Mouse (Mus musculus): ENCODE measurements at regions not wholly inside any gene's neighbourhood (a gene's known extent, or its start where the extent isn't known, plus 50 kb on each side); places are given as distances from the start of the nearest gene placed in this dataset.

DNA sequence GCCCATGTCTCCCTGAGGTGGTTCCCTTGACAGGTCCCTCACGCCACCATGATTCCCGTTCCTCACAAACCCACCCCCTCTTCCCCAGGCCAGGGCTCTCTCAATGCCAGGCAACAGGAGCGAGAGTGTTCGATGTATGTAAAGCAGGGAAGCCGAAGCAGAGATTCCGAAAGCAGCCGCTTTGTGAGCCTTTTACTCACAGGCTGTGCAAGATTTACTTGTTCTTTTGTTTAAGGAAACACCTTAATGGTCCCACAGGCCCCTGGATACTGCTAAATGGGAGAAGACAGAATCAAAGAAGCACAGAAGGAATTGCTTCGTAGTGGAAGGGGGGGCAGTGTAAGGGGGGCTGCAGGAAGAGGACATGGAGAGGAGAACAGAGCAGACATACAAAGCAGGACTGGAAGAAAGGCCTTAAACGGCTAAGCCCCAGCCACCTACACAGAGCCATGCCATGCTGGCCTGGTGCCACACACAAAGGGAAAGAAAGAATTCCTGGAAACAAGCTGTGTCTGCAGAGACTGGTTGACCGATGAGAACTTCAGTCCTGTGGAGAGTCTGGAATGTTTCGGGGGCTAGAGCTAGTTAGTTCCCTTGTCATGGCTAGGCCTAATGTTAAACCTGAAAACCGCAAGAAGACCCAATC, 270.1 kb upstream of the Sdk2 start:
- Histone ChIP-seq H3K27ac (no peak overlapping the region), H3K4me3 (no peak overlapping the region)
- no peak for TF ChIP-seq CTCF (IDR thresholded peaks at IDR 0.05)
- no peak for DNase-seq (ENCODE audit: extremely low spot score in 1 of 2, low spot score in 2 of 2)
- intact Hi-C loops (cut with DNase I): no loop called here

DNA sequence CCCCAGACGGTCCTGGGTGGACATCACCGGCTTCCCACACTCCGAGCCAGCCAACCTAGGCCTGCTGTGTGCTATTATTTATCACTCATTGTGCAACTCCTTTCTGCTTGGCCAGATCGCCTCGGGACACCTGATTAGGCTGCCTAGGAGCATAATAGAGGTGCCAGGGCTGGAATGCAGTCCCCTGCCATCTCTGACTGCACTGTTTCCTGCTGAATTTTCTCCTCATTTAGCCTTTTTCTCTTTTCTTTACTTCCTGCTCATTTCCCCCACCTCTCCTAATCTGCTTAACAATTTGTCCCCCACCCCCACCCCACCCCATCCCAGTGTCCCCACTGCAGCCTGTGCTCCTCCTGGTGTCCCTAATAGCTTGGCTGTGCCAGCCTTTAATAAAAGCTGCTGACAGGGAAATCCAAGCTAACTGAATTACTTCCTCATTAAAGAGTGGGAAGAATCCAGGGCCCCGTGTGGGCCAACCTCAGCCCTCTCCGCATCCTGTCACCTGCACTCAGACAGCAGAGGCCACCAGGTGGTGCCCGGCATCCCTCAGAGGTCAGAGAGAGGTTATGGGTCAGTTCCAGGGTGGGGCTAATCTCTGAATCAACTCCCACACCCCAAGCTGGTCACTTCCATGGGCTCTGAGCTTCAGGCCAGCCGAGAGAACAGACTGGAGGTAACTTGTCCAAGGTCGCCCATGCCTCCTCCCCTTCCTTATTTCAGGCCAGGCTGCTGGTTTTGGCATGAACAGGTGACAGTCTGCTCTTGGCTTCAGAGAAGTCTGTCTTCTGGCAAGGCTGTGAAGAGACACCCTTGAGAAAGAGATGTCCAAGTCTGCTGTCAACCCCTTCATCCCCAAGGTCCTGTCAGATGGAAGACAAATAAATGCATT, 269.3 kb upstream of the Sdk2 start:
- no peak for DNase-seq (ENCODE audit: extremely low spot score in 1 of 2, low spot score in 2 of 2)
- TF ChIP-seq CTCF (IDR thresholded peaks at IDR 0.05): no peak
- intact Hi-C loops (cut with DNase I): no loop called here
- H3K27ac ChIP-seq: no peak overlapping the region
- H3K4me3 ChIP-seq: no peak overlapping the region

DNA sequence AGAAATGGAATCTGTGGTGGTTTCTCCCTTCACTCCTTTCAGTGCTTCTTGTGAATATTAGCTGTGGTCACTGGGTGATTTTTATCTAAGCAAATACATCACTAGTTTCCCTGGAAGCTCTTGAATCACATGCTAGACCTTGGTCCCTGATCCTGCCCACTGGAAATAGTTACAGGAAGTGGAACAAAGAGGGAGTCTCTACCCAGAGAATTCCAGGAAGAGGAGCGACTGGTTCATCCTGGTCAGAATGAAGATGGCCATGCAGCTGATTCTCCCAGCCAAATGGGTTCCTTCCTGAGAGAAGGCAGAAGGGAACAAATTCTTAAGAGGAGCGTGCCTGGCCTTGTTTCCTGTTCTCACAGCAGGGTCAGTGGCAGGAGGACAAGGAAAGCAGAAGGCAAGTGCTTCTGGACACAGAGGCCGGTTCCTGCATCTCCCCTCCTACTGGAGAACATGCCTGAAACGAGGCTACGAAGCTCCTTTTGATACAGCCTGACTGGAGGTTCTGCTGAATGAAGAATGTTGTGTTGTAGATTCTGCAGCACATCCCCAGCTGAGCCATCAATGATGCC, 264.8 kb upstream of the Sdk2 start:
- Histone ChIP-seq H3K27ac (no peak overlapping the region), H3K4me3 (no peak overlapping the region)
- no peak for TF ChIP-seq CTCF (IDR thresholded peaks at IDR 0.05)
- intact Hi-C loops (cut with DNase I): no loop called here
- DNase-seq (ENCODE audit: extremely low spot score in 1 of 2, low spot score in 2 of 2): no peak

DNA sequence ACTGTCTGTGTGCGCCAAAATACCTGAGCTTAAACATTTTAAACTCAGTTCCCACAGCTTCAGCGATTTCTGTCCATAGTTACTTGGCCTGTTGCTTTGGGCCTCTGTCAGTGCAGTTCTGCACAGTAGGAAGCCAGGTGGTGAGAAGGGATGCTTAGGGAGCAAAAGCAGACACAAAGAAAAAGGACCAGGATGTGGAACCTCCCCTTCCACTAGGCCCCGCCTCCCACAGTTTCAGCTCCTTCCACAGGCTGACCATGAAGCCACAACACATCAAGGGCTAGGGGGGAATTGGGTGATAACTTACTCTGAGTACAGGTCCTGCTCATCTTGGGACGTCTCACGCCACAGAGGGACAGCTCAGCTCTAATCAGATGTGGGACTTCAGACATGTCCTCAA, 263.5 kb upstream of the Sdk2 start:
- no peak for TF ChIP-seq CTCF (IDR thresholded peaks at IDR 0.05)
- Histone ChIP-seq H3K27ac (no peak overlapping the region), H3K4me3 (no peak overlapping the region)
- intact Hi-C loops (cut with DNase I): no loop called here
- no peak for DNase-seq (ENCODE audit: extremely low spot score in 1 of 2, low spot score in 2 of 2)

DNA sequence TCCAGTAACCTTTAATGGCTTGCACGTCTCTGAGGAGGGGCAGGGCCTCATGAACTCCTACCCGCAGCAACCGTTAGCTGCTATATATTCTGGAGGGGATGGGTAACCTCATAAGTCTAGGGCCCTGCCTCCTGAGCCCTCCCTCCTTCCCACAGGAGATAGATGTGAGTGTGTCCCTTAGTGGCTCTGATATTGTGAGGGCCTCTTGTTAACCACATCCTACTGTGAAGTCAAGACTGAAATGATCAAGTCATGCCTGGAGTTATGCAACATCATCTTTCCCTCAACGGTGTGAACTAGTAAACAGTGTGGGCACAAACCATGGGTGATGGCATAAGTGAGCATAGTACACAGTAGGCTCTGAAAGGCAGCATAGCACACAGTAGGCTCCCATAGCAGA, 255.8 kb upstream of the Sdk2 start:
- no peak overlapping the region for H3K4me3 ChIP-seq
- no peak overlapping the region for H3K27ac ChIP-seq
- intact Hi-C loops (cut with DNase I): no loop called here
- no peak for DNase-seq (ENCODE audit: extremely low spot score in 1 of 2, low spot score in 2 of 2)
- TF ChIP-seq CTCF (IDR thresholded peaks at IDR 0.05): no peak

DNA sequence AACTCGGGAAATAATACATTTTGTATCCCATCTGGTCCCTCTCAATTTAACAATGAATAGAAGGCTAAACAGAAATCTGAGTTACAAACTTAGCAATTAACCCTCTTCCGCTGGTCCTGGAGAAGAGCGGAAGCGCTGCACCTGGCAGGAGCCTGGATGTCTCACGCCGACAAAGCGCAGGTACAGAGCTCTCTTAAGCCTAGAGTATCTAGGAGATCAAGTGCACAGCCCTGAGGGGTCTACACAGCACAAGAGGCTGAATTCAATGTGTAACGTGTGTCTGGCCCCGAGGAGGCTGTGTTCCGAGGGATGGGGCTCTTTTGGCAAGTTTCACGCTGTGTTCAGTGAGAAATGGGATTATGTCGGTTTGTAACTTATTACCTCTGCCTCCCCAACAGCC, 255.1 kb upstream of the Sdk2 start:
- intact Hi-C loops (cut with DNase I): no loop called here
- no peak for DNase-seq (ENCODE audit: extremely low spot score in 1 of 2, low spot score in 2 of 2)
- H3K27ac ChIP-seq: no peak overlapping the region
- TF ChIP-seq CTCF (IDR thresholded peaks at IDR 0.05): no peak
- no peak overlapping the region for H3K4me3 ChIP-seq

DNA sequence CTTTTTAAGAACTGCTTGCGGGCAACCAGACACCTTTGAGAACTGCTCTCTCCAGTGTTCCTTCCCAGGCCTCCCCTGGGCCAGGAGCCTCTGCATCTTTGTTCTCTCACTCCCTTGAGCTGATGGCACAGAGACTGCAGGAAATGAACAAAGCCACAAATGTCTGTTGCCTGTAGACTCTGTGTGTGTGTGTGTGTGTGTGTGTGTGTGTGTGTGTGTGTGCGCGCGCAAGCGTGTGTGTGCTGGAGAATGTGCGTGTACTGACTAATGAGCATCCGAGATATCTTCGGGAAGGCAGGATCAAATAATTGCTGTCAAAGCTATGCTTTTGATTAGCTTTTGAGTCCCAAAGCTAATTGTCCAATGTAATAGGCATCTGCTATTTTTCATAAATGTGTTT, 254.7 kb upstream of the Sdk2 start:
- Histone ChIP-seq H3K27ac (no peak overlapping the region), H3K4me3 (no peak overlapping the region)
- intact Hi-C loops (cut with DNase I): no loop called here
- no peak for TF ChIP-seq CTCF (IDR thresholded peaks at IDR 0.05)
- no peak for DNase-seq (ENCODE audit: extremely low spot score in 1 of 2, low spot score in 2 of 2)

DNA sequence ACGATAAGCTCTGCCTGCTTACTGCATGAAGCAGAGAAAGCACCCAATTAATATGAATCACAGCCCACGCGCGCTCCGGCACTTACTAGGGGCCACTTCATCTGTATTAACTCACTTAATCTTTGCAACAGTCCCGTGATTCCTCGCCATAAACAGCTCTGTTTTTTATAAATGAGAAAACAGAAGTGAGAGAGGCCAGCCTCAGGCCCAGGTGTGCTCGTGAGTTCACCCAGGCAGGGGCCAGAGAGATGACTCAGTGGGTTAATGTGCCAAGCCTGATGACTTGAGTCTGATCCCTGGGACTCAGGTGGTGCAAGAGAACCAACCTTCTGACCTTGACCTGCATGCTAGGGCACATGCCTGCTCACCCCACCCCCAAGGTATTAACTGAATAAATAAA, 248.4 kb upstream of the Sdk2 start:
- TF ChIP-seq CTCF (IDR thresholded peaks at IDR 0.05): no peak
- DNase-seq (ENCODE audit: extremely low spot score in 1 of 2, low spot score in 2 of 2): no peak
- Histone ChIP-seq H3K27ac (no peak overlapping the region), H3K4me3 (no peak overlapping the region)
- intact Hi-C loops (cut with DNase I): no loop called here

DNA sequence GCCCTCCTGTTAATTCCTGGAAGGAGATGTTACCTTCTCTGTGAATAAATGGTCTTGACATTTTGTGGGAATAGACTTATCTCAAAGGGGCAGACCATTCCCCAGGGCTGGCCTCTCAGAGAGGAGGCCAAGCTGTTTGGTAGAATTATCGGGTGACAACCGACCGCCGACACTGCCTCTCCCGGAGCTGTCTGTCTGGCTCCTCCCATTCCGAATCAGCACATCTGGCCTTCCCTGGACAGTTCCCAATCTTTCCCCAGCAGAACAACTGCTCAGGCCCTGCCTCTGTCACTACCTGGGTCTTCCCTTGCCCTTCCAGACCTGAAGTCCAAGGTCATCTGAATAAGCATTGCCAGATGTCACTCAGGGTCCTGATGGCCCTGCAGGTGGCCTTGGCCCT, 246.8 kb upstream of the Sdk2 start:
- no peak for TF ChIP-seq CTCF (IDR thresholded peaks at IDR 0.05)
- Histone ChIP-seq H3K27ac (no peak overlapping the region), H3K4me3 (no peak overlapping the region)
- intact Hi-C loops (cut with DNase I): no loop called here
- no peak for DNase-seq (ENCODE audit: extremely low spot score in 1 of 2, low spot score in 2 of 2)

DNA sequence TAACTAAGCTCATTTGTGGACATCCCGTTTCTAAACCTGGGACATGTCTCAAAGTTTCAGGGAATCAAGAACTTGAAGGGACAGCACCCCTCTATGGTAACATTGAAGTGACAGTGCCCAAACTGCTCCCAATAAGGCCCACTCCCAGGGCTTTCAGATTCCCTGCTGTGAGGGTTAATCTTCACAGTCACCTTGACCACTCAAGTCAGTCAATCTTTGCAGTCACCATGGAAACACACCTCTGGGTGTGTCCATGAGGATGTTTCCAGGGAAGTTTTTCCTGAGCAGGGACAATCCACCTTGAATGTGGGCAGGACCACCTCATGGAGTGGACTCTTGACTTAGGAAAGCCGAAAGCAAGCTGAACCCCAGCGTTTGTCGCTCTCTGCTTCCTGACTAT, 244.8 kb upstream of the Sdk2 start:
- no peak overlapping the region for H3K27ac ChIP-seq

DNA sequence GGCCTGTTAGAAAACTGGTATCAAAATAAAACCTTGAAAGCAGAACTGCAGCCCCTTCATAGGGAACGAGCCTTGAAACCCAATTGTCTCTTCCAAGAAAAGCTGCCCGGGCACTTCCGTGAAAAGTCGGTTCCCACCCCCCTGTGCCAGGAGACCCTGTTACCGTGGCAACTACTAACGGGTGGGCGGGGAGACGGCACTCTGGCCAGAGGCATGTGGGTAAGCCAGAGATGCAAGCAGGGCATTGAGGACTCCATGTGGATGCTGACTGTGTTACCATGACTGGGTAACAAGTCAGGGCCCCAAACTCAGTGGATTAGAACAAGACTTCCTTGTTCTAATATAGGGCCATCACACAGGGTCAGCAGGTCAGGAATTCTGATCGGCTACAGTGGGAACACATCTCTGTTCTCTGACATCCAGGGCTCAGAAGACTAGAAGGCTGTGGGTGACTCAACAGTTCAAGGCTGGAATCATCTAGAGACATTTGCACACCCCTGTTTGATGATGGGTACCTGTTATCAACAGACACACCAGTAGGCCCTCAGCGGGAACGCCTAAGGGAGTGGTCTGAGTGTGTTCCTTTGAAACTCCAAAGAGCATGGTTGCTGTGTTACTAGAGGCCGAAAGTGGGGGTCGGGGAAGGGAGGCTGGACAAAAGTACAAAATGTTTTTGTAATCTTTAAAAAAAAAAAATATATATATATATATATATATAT, 236.9 kb upstream of the Sdk2 start:
- no peak for TF ChIP-seq CTCF (IDR thresholded peaks at IDR 0.05)

More for the DNA sequence above, 244.8 kb upstream of the Sdk2 start:
- no peak for DNase-seq (ENCODE audit: extremely low spot score in 1 of 2, low spot score in 2 of 2)
- intact Hi-C loops (cut with DNase I): no loop called here
- no peak overlapping the region for H3K4me3 ChIP-seq
- no peak for TF ChIP-seq CTCF (IDR thresholded peaks at IDR 0.05)

More for the DNA sequence above, 236.9 kb upstream of the Sdk2 start:
- Histone ChIP-seq H3K4me3 (no peak overlapping the region), H3K27ac (no peak overlapping the region)
- intact Hi-C loops (cut with DNase I): no loop called here
- no peak for DNase-seq (ENCODE audit: extremely low spot score in 1 of 2, low spot score in 2 of 2)

Data from left cerebral cortex, adult 2 months (tissue).